Mouse (Mus musculus) stomach, postnatal 0 days (tissue): ENCODE results near the gene Astn1.

ENCODE experiments used
- CTCF ChIP-seq: IDR thresholded peaks from 2 replicates; pipeline ENCODE4 v1.5.1; 2016; ENCODE audit warnings: antibody characterized with exemption, low read depth, mild to moderate bottlenecking, moderate library complexity
- EP300 ChIP-seq: optimal IDR thresholded peaks from 2 replicates; pipeline ENCODE3; 2016; ENCODE audit warnings: antibody characterized with exemption

- TF ChIP-seq CTCF (no peak), EP300 (no peak)
Observed at GRCm38 (mm10) chr1:158512089-158512488, 150.0 kb downstream of the Astn1 start.
